ENCODE assay signal across 8 mouse cellular contexts in genomic region chr5:35158346-35159047, GRCm38 (mm10). TPM values are rescaled to one million over a fixed set of nuclear protein-coding genes. Genes with fewer than 3 reads are reported as not detected.
DNase-seq lines count a peak whose midpoint lies in the region; ATAC-seq lines count a peak whose summit lies in the region.
"Had no signal": no experiment of that assay in that cellular context is flagged by ENCODE, and none has a peak within 500 bp of the region (broad histone marks: within the 10 kb centered on the region; RNA-seq: fewer than 3 reads in every experiment).

No protein-coding gene starts in this region.

- H3K27me3 ChIP-seq in heart, embryonic 16.5 days (ENCODE audit: control insufficient read depth, insufficient read depth, low read length), result no peaks in the 10 kb centered on the region

- 35% methylated on average over 8 of the region's 8 CpGs for WGBS in heart, embryonic 16.5 days

- peak; percentile 29; the same call in 1 of the 2 replicates for ATAC-seq in heart, embryonic 16.5 days (replicated peaks; ENCODE audit: extremely low read depth, insufficient read depth, low FRiP score)
- ATAC-seq in erythroid progenitor cell, adult 5-6 weeks (replicated peaks; ENCODE audit: low FRiP score, poor library complexity, severe bottlenecking), result no peak

- no peak overlapping the region for H3K9ac ChIP-seq in heart, embryonic 16.5 days (ENCODE audit: low read length)

- no peak overlapping the region for H3K4me3 ChIP-seq in heart, embryonic 16.5 days (ENCODE audit: low read length)

- H3K4me2 ChIP-seq in heart, embryonic 16.5 days (ENCODE audit: low read depth, low read length), result no peak overlapping the region

- DNase-seq in heart, postnatal 14 days, result no peak
- DNase-seq in ovary, postnatal 36 days (ENCODE audit: low spot score), result peak; percentile 51
- DNase-seq in ovary, postnatal 14 days (ENCODE audit: low spot score), result no peak
- DNase-seq in kidney, postnatal 14 days, result peak; percentile 25
- DNase-seq in frontal cortex, postnatal 25 days (ENCODE audit: low spot score in 2 of 2), result no peak
- DNase-seq: lung, adult 18-20 months had no signal

- H3K4me1 ChIP-seq in heart, embryonic 16.5 days (ENCODE audit: control insufficient read depth, insufficient read depth, low read length), result peaks cover 16% of the 10 kb centered on the region

- H3K9me3 ChIP-seq in heart, embryonic 16.5 days (replicated peaks; ENCODE audit: control insufficient read depth, low read length), result no peaks in the 10 kb centered on the region

- intact Hi-C loops in heart, postnatal 14 days (cut with DNase I), result no loop called here

- no peaks in the 10 kb centered on the region for H3K36me3 ChIP-seq in heart, embryonic 16.5 days (ENCODE audit: control insufficient read depth, insufficient read depth)

- H3K27ac ChIP-seq in heart, embryonic 16.5 days (ENCODE audit: low read length), result no peak overlapping the region; the same call in 1 of the 2 replicates

RNA-seq across cellular contexts. Expression of gene Lrpap1, which starts 52.9 kb away (rescaled TPM):
- 113 and 131 TPM in 2 replicates for polyA plus RNA-seq in heart, embryonic 16.5 days (2015; fragmentation: Nextera tagmentation; extraction: Ambion mirVana)
- 10 to 100 TPM; 41.8 to 51.1 TPM for total RNA-seq in heart, postnatal 14 days (2021)
- 7.1 and 8.6 TPM in 2 replicates for total RNA-seq in erythroid progenitor cell, adult 5-6 weeks (2015; ENCODE audit: low replicate concordance)
- total RNA-seq in erythroid progenitor cell, adult 5-6 weeks (2017; ENCODE audit: low replicate concordance), result 13.3 and 17.8 TPM in 2 replicates

Comparison
In these comparisons a context has a peak if more than half of its experiments do, and no peak if none do; other contexts are left out.
1. DNase-seq: peak in ovary, postnatal 36 days (single experiment) and kidney, postnatal 14 days (single experiment); none in heart, postnatal 14 days (0 of 2), ovary, postnatal 14 days (single experiment) and frontal cortex, postnatal 25 days (0 of 2).